Mouse (Mus musculus) gastrocnemius, adult 2 months (tissue): ENCODE data around the gene Gja1. TPM values are rescaled to one million over a fixed set of nuclear protein-coding genes. Genes with fewer than 3 reads are reported as not detected.

Experiments
- DNase-seq: peaks from one replicate; pipeline ENCODE4 v3.0.0; 2022
- H3K27ac ChIP-seq: fragments of 200-600 bp; 2 replicates; pipeline ENCODE4 v1.8.1; 2022; ENCODE audit warnings: mild to moderate bottlenecking
- H3K4me3 ChIP-seq: fragments of 200-600 bp; 2 replicates; pipeline ENCODE4 v1.8.1; 2022; ENCODE audit warnings: mild to moderate bottlenecking, moderate library complexity
- CTCF ChIP-seq: fragments of 200-600 bp; IDR thresholded peaks from 2 replicates; pipeline ENCODE4 v1.8.1; 2022; ENCODE audit warnings: antibody characterized with exemption, mild to moderate bottlenecking, moderate library complexity
- intact Hi-C: fragments of 180-260 bp; cut with DNase I; formaldehyde crosslinking; loops from one replicate; pipeline ENCODE4 v1.15.1; 2025
- long read RNA-seq, 2 experiments: library from polyadenylated mRNA; stranded (forward); transcript quantifications; one replicate each; pipeline ENCODE4 v2.0.0; 2021
- total RNA-seq, 2 experiments: library from RNA; stranded (reverse); gene quantifications; 2 replicates each; pipeline ENCODE4 v1.2.3; 2021

Gene Gja1
- 1 to 10 TPM; 7.4 to 9.0 TPM for total RNA-seq
- long read RNA-seq, experiment 1, transcript Gja1-201 (2 exons, 3,071 nt) = major isoform, 30 of 31 reads
- long read RNA-seq, experiment 1, partial matches to known transcripts = 1 of 31 reads
- long read RNA-seq, experiment 1, other reads (novel, unspliced or antisense) = 0 of 31 reads
- long read RNA-seq, experiment 2, transcript Gja1-201 (2 exons, 3,071 nt) = major isoform, 19 of 20 reads
- long read RNA-seq, experiment 2, partial matches to known transcripts = 0 of 20 reads
- long read RNA-seq, experiment 2, other reads (novel, unspliced or antisense) = 1 of 20 reads

- Histone ChIP-seq H3K4me3 (peak within 1 kb of the TSS; percentile 70), H3K27ac (peak within 1 kb of the TSS; percentile 92)
- no peak for TF ChIP-seq CTCF
- intact Hi-C loops = no loop called here
- DNase-seq = peak; percentile 65
Measured at GRCm38 (mm10) chr10:56377097-56377965, at the start of gene Gja1. Gja1 (plus strand) TSS chr10:56377330.

DNA sequence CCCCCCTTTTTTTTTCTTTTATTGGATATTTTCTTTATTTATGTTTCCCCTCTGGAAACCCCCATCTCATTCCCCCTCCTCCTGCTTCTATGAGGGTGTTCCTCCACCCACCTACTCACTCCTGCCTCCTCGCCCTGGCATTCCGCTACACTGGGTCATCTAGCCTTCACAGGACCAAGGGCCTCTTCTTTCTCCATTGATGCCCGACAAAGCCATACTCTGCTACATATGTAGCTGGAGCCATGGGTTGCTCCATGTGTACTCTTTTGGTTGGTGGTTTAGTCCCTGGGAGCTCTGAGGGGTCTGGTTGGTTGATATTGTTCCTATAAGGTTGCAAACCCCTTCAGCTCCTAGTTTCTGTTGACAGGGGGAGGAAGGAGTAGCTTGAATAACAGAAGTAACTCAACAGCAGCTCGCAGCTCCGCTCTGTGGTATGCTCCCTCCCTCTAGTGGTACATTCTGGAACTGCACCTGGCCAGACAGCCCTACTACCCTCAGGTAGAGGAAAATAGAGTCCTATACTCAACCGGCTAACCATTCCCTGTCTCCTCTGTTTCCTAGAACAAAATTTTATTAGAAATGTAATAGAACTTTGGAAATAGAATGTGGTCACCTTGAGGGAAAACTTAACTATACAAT is 38.2 kb upstream of the Gja1 start:
- Histone ChIP-seq H3K27ac (no peak overlapping the region), H3K4me3 (no peak overlapping the region)
- peak; percentile 78 for DNase-seq
- TF ChIP-seq CTCF = peak; percentile 99
- intact Hi-C loops = no loop called here

- DNase-seq = no peak
- intact Hi-C loops = no loop called here
- no peak for TF ChIP-seq CTCF
- Histone ChIP-seq H3K27ac (no peak overlapping the region), H3K4me3 (no peak overlapping the region)
Measured at GRCm38 (mm10) chr10:56360472-56360871, 16.7 kb upstream of the Gja1 start.

- peak; percentile 88 for TF ChIP-seq CTCF
- intact Hi-C loops = loop anchor here (1.0 to 5.0 kb wide), 2 partner anchors 632 to 813 kb away; no protein-coding TSS in a partner anchor
- DNase-seq = peak; percentile 77
Measured at GRCm38 (mm10) chr10:56369073-56369472, 8.1 kb upstream of the Gja1 start.

GRCm38 (mm10) chr10:56373021-56373720 is 4.0 kb upstream of the Gja1 start:
- peak overlapping the region; percentile 43 for H3K4me3 ChIP-seq
- no peak for DNase-seq
- peak; percentile 75 for TF ChIP-seq CTCF

More at GRCm38 (mm10) chr10:56369073-56369472, 8.1 kb upstream of the Gja1 start:
- Histone ChIP-seq H3K4me3 (no peak overlapping the region), H3K27ac (no peak overlapping the region)

DNA sequence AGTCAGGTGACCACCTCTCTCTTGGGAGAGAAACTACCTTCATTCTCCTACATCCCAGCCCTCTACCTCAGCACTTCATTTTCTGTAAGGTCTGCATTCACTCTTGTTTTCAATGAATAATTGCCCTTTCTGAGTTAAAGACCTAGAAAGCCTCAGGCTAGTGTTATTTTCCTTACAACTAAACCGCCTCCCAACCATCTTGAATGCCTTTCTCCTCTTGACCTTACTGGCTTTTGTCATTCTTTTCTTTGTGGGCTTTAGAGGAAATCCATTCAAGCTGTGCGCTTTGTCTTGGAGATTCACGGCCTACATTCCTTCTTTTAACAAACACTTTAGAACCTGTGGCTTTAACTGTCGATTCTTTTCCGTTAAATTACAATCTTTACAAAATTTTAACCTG is 3.0 kb upstream of the Gja1 start:
- intact Hi-C loops = no loop called here
- DNase-seq = no peak
- no peak for TF ChIP-seq CTCF
- no peak overlapping the region for H3K4me3 ChIP-seq
- H3K27ac ChIP-seq = no peak overlapping the region

More at GRCm38 (mm10) chr10:56373021-56373720, 4.0 kb upstream of the Gja1 start:
- intact Hi-C loops = loop anchor here (2.0 kb wide), 1 partner anchor 468 kb away; no protein-coding TSS in a partner anchor
- H3K27ac ChIP-seq = peak overlapping the region; percentile 60

GRCm38 (mm10) chr10:56375906-56376468 is 1.1 kb upstream of the Gja1 start:
- Histone ChIP-seq H3K27ac (peak overlapping the region; percentile 92; the same call in 1 of the 2 replicates), H3K4me3 (peak overlapping the region; percentile 13)
- no peak for TF ChIP-seq CTCF
- no peak for DNase-seq
- intact Hi-C loops = no loop called here

DNA sequence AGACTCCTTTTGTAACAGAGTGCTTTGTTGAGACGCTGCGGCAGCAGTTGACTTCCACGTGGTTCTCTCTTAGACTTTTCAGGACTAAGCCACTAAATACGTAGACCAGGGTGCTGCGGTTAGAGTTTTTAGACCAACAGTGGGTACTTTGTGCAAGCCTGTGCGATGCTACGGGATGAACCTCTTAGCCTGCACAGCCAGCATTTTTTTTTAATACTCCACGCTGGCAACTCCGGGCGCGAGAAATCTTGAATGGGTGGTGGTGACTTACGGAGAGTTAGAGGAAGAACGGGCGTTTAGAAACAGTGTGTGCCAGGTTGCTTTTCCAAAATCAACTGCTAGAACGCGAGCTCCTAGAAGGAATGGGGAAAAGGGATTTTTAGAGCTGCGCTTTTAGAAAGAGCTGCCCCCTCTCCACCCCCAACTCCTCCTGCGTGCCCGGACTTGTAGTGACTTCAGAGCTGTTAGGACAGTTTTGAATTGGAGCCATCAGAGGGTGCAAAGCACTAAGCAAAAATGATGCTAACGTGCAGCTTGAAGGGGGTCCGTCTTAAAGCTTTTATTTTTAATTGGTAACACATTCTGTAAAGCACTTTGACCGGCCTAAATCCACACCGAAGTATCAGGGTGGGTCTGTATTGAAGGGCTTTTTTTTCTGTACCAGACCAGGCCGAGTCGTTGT is 977 bp downstream of the Gja1 start:
- peak; percentile 25 for DNase-seq
- intact Hi-C loops = loop anchor here (2.0 kb wide), 1 partner anchor 221 kb away; no protein-coding TSS in a partner anchor
- peak overlapping the region; percentile 70 for H3K4me3 ChIP-seq
- no peak for TF ChIP-seq CTCF
- H3K27ac ChIP-seq = peak overlapping the region; percentile 92

- peak overlapping the region; percentile 92 for H3K27ac ChIP-seq
- no peak for TF ChIP-seq CTCF
- intact Hi-C loops = loop anchor here (2.0 kb wide), 1 partner anchor 220 kb away; no protein-coding TSS in a partner anchor
- peak; percentile 60 for DNase-seq
- H3K4me3 ChIP-seq = peak overlapping the region; percentile 70
Measured at GRCm38 (mm10) chr10:56378648-56379254, 1.6 kb downstream of the Gja1 start.

- no peak for TF ChIP-seq CTCF
- Histone ChIP-seq H3K27ac (peak overlapping the region; percentile 92), H3K4me3 (peak overlapping the region; percentile 70)
- intact Hi-C loops = loop anchor here (2.0 to 10.0 kb wide), 2 partner anchors 219 to 305 kb away; no protein-coding TSS in a partner anchor
- no peak for DNase-seq
Measured at GRCm38 (mm10) chr10:56379720-56380119, 2.6 kb downstream of the Gja1 start.
